Mouse (Mus musculus) adrenal gland (tissue): ENCODE data around the gene Tlr6.

Experiments
- intact Hi-C: fragments of 180-260 bp; cut with DNase I; formaldehyde crosslinking; loops from one replicate; pipeline ENCODE4 v1.15.1; 2025
- long read RNA-seq, 2 experiments: library from polyadenylated mRNA; unstranded; transcript quantifications; one replicate each; pipeline ENCODE4 v2.0.0; 2020; ENCODE audit warnings: borderline replicate concordance in 1 of 2; ENCODE audit not compliant: insufficient replicate concordance in 1 of 2

Tlr6 gene
- long read RNA-seq, experiment 1, partial matches to known transcripts, result 0 of 1 reads
- long read RNA-seq, experiment 1, other reads (novel, unspliced or antisense), result 1 of 1 reads
- long read RNA-seq, experiment 2, partial matches to known transcripts, result 0 of 1 reads
- long read RNA-seq, experiment 2, other reads (novel, unspliced or antisense), result 0 of 1 reads

GRCm38 (mm10) chr5:64959843-64960230, at the start of gene Tlr6:
Tlr6 (minus strand) TSS chr5:64960097.
- intact Hi-C loops, result no loop called here

DNA sequence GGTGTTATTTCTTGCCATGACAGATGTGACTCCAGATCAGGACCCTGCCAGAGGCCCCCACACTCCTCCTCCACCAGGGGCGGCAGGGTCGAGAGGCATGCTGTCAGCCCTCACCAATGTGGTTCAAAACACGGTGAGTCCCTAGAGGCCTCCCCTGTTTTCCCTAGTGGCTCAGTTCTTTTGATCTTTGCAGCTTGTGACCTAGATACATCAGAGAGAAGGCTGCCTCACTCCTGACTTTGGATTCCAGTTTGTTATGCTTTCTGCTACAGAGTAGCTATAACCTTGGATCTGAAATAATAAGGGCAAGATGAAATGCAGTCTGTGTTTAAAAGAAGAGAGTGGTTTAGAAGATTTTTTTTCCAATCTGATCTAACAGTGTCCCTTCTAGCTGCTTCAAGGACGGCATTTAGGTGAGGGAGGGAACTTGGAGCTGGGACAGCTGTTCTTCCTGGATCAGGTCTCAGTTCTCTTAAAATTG, 46.2 kb upstream of the Tlr6 start:
- intact Hi-C loops, result loop anchor here (5.0 to 10.0 kb wide), 2 partner anchors 41 to 239 kb away; no protein-coding TSS in a partner anchor

- intact Hi-C loops, result loop anchor here (5.0 to 10.0 kb wide), 2 partner anchors 42 to 240 kb away; no protein-coding TSS in a partner anchor
Observed at GRCm38 (mm10) chr5:65005251-65005650, 45.4 kb upstream of the Tlr6 start.

- intact Hi-C loops, result loop anchor here (2.0 to 10.0 kb wide), 3 partner anchors 153 to 241 kb away; no protein-coding TSS in a partner anchor
Observed at GRCm38 (mm10) chr5:65003946-65004535, 44.1 kb upstream of the Tlr6 start.

DNA sequence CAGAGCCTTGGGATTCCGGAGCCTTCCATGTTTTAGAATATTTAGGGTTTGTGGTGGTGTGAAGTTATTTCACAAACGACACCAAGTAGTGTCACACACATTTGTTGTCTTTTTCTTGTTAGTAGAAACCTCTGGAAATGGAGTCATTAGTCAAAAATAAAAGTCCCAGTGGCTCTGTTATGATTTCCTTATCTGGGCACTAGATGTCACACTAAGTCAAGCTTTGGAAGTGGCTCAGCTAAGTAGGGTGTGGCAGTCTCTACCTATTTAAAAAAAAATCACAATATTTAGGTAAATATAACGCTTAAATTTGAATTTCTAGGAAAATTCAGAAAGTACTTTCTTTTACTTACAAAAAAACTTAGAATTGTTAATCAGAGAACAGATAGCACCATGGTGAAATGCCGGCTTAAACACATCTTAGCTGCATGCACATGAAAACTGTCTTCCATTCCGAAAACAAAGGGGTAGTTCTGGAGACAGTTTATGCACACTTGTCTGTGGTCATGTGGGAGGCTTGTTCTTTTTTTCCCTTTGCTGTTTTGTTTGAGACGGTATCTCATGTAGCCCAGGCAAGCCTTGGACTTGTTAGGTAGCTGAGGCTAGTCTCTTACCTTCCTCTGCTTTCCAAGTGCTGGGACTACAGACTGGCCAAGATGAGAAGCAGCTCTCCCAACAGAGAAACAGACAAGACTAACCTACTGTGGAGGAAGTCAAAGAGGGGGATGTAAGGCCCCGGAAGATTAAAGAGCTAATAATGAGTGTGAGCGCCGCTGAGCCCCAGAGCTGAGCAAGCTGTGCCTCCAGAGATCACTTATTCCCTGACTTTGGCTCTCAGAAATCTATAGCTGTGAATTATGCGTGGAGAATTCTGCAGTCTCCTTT, 43.3 kb upstream of the Tlr6 start:
- intact Hi-C loops, result loop anchor here (2.0 to 10.0 kb wide), 3 partner anchors 154 to 242 kb away; no protein-coding TSS in a partner anchor

DNA sequence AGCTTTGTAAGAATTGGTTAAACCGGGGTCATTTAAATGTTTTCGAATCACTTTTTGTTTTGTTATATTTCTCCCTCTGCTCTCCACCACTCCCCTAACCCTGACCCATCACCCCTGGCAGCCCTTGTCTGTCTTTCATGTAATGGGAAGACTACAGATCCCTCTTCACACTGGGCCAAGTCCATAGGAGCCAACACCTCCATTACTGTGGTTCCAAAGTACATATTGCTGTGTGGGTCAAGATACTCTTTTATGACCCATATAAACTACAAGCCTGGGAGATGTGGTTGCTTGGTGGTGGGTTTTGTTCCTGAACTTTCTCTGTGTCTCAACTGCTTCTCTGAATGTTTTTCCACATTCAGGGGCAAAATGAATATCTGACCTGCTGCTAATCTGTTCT, 35.5 kb upstream of the Tlr6 start:
- intact Hi-C loops, result no loop called here

DNA sequence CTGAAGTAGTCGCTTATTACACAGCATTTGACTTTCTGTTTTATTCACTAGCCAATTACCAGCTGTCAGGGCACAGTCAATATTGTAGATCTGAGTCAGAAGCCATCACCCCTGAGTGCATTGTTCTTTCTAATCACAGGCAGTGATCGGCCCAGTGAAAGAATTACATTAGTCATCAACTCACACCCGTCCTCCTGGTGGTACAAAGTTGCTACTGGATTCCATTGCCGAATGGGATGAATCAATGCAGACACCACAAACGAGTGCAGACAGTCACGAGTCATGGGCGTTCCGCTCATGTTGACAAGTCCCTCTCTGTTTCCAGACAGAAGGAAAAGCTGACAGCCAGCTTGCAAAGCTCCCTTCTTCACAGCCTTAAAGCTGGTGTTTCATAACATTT, 32.6 kb upstream of the Tlr6 start:
- intact Hi-C loops, result no loop called here

DNA sequence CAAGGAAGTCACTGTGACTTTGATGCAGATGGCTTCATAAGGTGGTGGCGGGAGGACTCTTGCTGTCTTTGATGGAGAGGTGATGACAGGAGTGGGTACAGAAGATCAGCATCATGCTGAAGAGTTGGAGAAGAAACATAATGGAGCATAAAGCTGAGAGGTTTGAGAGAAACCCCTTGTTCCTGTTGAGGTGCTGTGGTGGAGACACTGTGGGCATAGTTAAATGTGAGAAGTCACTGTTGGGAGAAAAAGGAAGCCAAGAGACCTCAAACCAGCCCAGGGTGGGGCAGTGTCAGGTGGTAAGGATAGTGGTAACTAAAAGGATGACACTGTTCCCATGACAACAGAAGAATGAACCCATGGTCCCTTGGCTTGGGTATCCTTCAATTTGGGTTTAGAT, 30.0 kb upstream of the Tlr6 start:
- intact Hi-C loops, result no loop called here

- intact Hi-C loops, result no loop called here
Observed at GRCm38 (mm10) chr5:64985971-64986370, 26.1 kb upstream of the Tlr6 start.

GRCm38 (mm10) chr5:64977128-64977527, 17.2 kb upstream of the Tlr6 start:
- intact Hi-C loops, result no loop called here

GRCm38 (mm10) chr5:64975121-64975520, 15.2 kb upstream of the Tlr6 start:
- intact Hi-C loops, result no loop called here

DNA sequence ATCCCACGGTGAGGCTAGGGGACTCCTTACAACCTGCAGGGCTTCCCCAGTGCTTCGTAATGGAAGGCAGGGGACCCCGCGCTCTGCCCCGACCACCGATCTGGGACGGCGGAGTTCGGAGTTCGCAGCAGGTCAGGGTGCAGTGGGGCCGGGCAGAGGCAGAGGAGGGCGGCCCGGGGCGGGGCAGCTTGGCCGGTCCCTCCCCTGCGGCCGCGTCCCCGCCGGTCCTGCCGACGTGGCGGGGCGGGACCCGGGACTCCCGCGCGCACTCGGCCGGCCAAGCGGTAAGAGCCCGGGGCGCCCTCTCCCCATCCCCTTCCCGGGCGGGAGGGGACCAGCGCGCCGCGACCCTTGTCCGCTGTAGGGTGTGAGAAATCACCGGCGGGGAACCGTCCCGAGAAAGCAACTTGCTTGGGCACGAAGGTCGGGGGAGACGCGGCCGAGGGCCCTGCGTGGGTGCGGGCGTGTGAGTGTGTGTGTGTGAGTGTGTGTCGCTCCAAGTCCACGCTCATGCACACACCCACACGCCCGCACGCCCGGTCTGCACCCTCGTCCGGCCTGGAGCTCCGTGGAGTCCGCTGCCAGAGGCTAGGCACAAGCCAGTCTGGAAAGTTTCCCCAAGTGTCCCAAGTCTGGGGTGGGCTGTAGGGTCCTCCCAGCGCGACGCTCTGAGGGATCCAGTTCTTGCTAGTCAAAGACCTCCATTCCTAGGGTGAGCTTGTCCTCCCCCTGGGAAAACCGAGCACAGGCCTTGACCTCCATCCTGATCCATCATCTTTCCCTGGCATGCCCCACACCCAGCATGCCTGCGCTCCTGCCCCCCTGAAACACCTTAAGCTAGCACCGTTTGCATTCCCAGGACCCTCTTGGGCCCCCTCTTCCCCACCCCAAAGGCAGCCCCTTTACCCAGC, 10.2 kb upstream of the Tlr6 start, which contains the start of gene Fam114a1:
TSS of gene Fam114a1 (plus strand) at position 211 of the 911 bp plus-strand sequence.
- intact Hi-C loops, result no loop called here

DNA sequence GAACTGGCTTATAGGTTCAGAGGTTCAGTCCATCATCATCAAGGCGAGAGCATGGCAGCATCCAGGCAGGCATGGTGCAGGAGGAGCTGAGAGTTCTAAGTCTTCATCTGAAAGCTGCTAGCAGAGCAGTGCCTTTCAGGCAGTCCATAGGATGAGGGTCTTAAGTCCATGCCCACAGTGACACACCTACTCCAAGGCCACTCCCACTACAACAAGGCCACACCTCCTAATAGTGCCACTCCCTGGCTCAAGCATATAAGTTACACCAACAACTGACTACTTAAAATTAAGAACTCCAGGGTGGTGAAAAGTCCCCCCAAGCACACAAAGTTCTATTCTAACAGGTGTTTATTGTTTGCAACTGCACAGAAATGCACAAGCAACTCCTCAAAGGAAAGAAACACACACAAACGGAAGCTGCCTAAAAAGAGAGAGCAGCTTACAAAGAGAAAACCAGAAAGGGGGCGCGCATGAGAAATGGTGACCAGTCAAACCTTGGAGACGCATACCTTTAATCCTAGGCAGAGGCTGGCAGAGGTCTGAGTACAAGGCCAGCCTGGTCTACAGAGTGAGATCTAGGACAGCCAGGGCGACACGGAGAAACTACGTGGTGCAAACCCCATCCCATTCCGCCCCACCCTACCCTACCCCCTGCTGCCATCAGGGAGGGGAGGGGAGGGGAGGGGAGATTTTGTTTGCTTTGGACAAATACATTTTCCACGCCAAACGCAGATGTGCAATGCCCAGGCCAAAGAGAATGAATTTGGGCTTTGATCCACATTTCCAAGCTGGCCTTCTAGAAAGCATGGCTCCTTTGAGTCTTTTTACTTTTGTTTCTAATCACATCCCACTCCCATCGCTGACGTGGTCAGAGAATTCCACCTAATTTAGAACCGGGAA, 9.3 kb upstream of the Tlr6 start:
- intact Hi-C loops, result no loop called here

DNA sequence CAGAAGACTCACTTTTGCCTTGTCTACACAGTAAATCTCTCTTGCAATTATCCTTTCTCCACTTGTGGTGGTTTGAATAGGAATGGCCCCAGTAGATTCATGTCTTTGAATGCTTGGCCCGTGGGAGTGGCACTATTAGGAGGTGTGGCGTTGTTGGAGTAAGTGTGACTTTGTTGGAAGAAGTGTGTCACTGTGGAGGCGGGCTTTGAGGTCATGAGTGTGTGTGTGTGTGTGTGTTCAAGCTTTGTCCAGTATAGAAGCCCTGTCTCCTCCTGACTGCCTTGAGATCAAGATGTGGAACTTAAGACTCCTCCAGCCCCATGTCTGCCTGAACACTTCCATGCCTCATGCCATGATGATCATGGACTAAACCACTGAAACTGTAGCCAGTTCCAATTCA, 3.8 kb upstream of the Tlr6 start:
- intact Hi-C loops, result no loop called here

DNA sequence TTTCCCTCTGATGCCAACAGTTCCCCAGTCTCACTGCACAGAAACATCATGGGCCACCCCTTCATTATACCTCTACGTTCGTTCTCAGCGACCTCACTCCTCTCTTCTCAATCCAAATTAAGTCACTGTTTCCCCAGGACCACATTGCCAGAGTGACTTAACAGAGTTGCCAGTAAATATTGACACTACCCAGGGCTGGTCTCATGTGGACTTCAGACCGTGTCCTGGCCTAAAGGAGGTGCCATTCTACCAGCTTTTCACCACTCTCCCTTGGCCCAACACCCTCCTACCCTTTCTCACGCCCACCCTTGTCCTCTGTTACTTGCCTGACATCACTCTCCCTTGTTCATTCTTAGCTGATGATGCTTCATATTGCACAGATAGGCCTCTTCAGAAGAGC, 3.4 kb upstream of the Tlr6 start:
- intact Hi-C loops, result no loop called here

- intact Hi-C loops, result no loop called here
Observed at GRCm38 (mm10) chr5:64960857-64961391, 1.0 kb upstream of the Tlr6 start.

DNA sequence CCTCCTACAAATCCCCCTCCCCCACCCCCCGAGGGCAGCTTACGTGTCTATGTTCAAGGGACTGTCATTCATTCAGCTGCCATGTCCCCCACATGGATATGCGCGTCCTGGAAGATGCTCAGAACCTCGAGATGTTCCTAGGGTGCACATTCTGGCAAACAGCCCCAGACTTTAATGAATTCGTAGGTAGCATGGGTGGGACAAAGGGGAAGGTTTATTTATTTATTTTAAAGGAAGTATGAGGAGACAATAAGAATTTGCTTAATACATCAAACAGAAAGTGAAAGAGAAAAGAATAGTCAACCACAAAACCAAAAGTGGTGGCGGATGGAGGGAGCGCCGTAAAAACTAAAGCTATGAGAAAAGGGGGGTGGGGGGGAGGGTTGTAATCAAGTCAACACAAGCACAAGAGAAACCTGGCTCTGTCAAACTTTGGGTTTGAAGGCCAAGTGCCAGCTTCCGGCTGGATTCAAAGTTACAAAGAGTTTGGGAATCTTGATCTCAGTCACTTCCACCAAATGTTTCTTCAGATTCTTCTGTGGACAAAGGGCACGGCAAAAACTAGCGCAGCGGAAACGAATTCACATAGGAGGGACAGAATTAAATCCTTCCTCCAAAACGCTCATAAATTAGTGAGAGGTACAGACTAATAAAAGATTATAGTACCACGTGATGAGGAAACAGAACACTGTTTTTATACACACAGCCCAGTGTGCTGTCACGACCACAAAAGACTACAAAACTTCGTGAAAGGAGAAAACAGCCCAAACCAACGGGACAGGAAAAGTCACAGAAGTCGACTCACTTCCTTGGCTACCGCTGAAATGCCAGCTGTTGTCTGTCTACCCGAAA, 680 bp downstream of the Tlr6 start:
- intact Hi-C loops, result no loop called here

GRCm38 (mm10) chr5:64954931-64955330, 5.0 kb downstream of the Tlr6 start:
- intact Hi-C loops, result no loop called here

GRCm38 (mm10) chr5:64951486-64951885, 8.4 kb downstream of the Tlr6 start:
- intact Hi-C loops, result no loop called here
